Mouse (Mus musculus): ENCODE results near the gene Pparg.

Pparg gene

GRCm38 (mm10) chr6:115361606-115362462, 1.1 kb downstream of the Pparg start:
- DNase-seq, result no peak

- no peak for DNase-seq
Observed at GRCm38 (mm10) chr6:115366869-115367610, 6.3 kb downstream of the Pparg start.

- no peak for DNase-seq
Observed at GRCm38 (mm10) chr6:115374871-115375852, 14.4 kb downstream of the Pparg start.

- DNase-seq, result no peak
Observed at GRCm38 (mm10) chr6:115380596-115380995, 19.8 kb downstream of the Pparg start.

- no peak for DNase-seq
Observed at GRCm38 (mm10) chr6:115382712-115383111, 22.0 kb downstream of the Pparg start.

GRCm38 (mm10) chr6:115389945-115390540, 29.3 kb downstream of the Pparg start:
- DNase-seq, result no peak

- DNase-seq, result no peak
Observed at GRCm38 (mm10) chr6:115396911-115397310, 36.2 kb downstream of the Pparg start.

GRCm38 (mm10) chr6:115404354-115404753, 43.6 kb downstream of the Pparg start:
- no peak for DNase-seq

- no peak for DNase-seq
Observed at GRCm38 (mm10) chr6:115411477-115411876, 50.7 kb downstream of the Pparg start.

- no peak for DNase-seq
Observed at GRCm38 (mm10) chr6:115418171-115418570, 57.4 kb downstream of the Pparg start.

GRCm38 (mm10) chr6:115418964-115419363, 58.2 kb downstream of the Pparg start:
- DNase-seq, result no peak

- DNase-seq, result no peak
Observed at GRCm38 (mm10) chr6:115420963-115421362, 60.2 kb downstream of the Pparg start.

GRCm38 (mm10) chr6:115421665-115422064, 60.9 kb downstream of the Pparg start:
- no peak for DNase-seq

- DNase-seq, result no peak
Observed at GRCm38 (mm10) chr6:115424433-115424832, 63.7 kb downstream of the Pparg start.

GRCm38 (mm10) chr6:115432726-115433125, 72.0 kb downstream of the Pparg start:
- no peak for DNase-seq

- DNase-seq, result no peak
Observed at GRCm38 (mm10) chr6:115434054-115434453, 73.3 kb downstream of the Pparg start.

GRCm38 (mm10) chr6:115434816-115435215, 74.1 kb downstream of the Pparg start:
- DNase-seq, result no peak

- DNase-seq, result no peak
Observed at GRCm38 (mm10) chr6:115440231-115441006, 79.7 kb downstream of the Pparg start.

GRCm38 (mm10) chr6:115452501-115452900, 91.8 kb downstream of the Pparg start:
- no peak for DNase-seq

- DNase-seq, result no peak
Observed at GRCm38 (mm10) chr6:115462743-115463337, 102.1 kb downstream of the Pparg start.

GRCm38 (mm10) chr6:115463338-115463737, 102.6 kb downstream of the Pparg start:
- DNase-seq, result no peak

All from layer of hippocampus, adult 9-11 months (tissue).